Mouse (Mus musculus) embryo, embryonic 11.5 days (tissue): ENCODE data around the gene Olfr1290.

Experiments used
- DNase-seq: peaks from one replicate; pipeline ENCODE4 v3.0.0-alpha.2; 2012; ENCODE audit warnings: low read depth, low spot score

Gene Olfr1290

GRCm38 (mm10) chr2:111493729-111494128 lies at the start of gene Olfr1290:
Olfr1290 (minus strand) TSS chr2:111493829.
- DNase-seq, result no peak

GRCm38 (mm10) chr2:111540191-111540590 lies 46.6 kb upstream of the Olfr1290 start, which contains the start of gene Olfr1294:
Olfr1294 (minus strand) TSS chr2:111540291.
- no peak for DNase-seq

- DNase-seq, result no peak
These were observed 31.3 kb upstream of the Olfr1290 start, which contains the start of gene Olfr1293-ps for GRCm38 (mm10) chr2:111524903-111525302. Olfr1293-ps (plus strand) TSS chr2:111525203.

GRCm38 (mm10) chr2:111517451-111517850 lies 23.8 kb upstream of the Olfr1290 start:
- no peak for DNase-seq

- DNase-seq, result no peak
These were observed 3.3 kb upstream of the Olfr1290 start, which contains the start of gene Olfr1291-ps1 for GRCm38 (mm10) chr2:111496880-111497279. Olfr1291-ps1 (plus strand) TSS chr2:111497180.

- DNase-seq, result no peak
These were observed 13.1 kb downstream of the Olfr1290 start, which contains the start of gene Olfr1289 for GRCm38 (mm10) chr2:111480519-111480918. Olfr1289 (plus strand) TSS chr2:111480819.

- DNase-seq, result no peak
These were observed 19.8 kb downstream of the Olfr1290 start, which contains the start of gene Olfr1288 for GRCm38 (mm10) chr2:111473801-111474200. Olfr1288 (plus strand) TSS chr2:111474101.

GRCm38 (mm10) chr2:111448842-111449241 lies 44.8 kb downstream of the Olfr1290 start, which contains the start of gene Olfr1287:
Olfr1287 (plus strand) TSS chr2:111449142.
- no peak for DNase-seq
